Mouse (Mus musculus): ENCODE data around the gene Tex30.

- TF ChIP-seq CTCF (IDR thresholded peaks at IDR 0.05; ENCODE audit: insufficient read depth, low read length): no peak
- no peak for TF ChIP-seq POLR2A (IDR thresholded peaks at IDR 0.05; ENCODE audit: borderline replicate concordance, extremely low read depth, low read depth, low read length)
These were observed 40.5 kb upstream of the Tex30 start for GRCm38 (mm10) chr1:44142747-44143146.
